Comparison of ENCODE assay signal across 13 mouse cellular contexts in genomic region chr16:9753045-9753444, GRCm38 (mm10).
A peak's percentile ranks its signal among the peaks of the same experiment; 100 is the strongest.
DNase-seq lines count a peak whose midpoint lies in the region; TF ChIP-seq lines count a peak whose summit lies in the region.
"Had no signal": no experiment of that assay in that cellular context is flagged by ENCODE, and none has a peak within 500 bp of the region (broad histone marks: within the 10 kb centered on the region; RNA-seq: fewer than 3 reads in every experiment).

No protein-coding gene starts in this region.

- no peak for TF ChIP-seq POLR2A in lung, adult 2 months (IDR thresholded peaks at IDR 0.05; ENCODE audit: borderline replicate concordance, extremely low read depth, low read depth, low read length)

- 81% methylated on average over 9 of the region's 9 CpGs for WGBS in lung, adult 2 months

- peak; percentile 35 for DNase-seq in adrenal gland, postnatal 10 days
- no peak for DNase-seq in adrenal gland, adult 8-10 months
- peak; percentile 9 for DNase-seq in ovary, postnatal 14 days (ENCODE audit: low spot score)
- DNase-seq in ovary, adult 18-20 months (ENCODE audit: low spot score) = no peak
- DNase-seq in layer of hippocampus, adult 8-10 months (ENCODE audit: low spot score in 2 of 2) = peak; percentile 63 to 83
- DNase-seq in right cerebral cortex, postnatal 4 days = peak; percentile 39
- no peak for DNase-seq in thymus, postnatal 25 days
- DNase-seq in lung, adult 2 months = no peak
- DNase-seq: thymus, postnatal 14 days had no signal

- H3K4me3 ChIP-seq in lung, adult 2 months (replicated peaks; ENCODE audit: extremely low read depth, low read depth, low read length) = no peak overlapping the region
- H3K4me3 ChIP-seq: embryonic facial prominence, embryonic 10.5 days; heart, embryonic 12.5 days; lung, embryonic 15.5 days; midbrain, embryonic 15.5 days had no signal

- no peak for TF ChIP-seq CTCF in lung, adult 2 months (IDR thresholded peaks at IDR 0.05; ENCODE audit: insufficient read depth, low read length)

- H3K4me1 ChIP-seq in lung, adult 2 months (ENCODE audit: control insufficient read depth, insufficient read depth, low read length) = no peaks in the 10 kb centered on the region; the same call in 1 of the 2 replicates
- H3K4me1 ChIP-seq: embryonic facial prominence, embryonic 10.5 days; heart, embryonic 12.5 days; lung, embryonic 15.5 days; midbrain, embryonic 15.5 days had no signal

Comparison
In these comparisons a context has a peak if more than half of its experiments do, and no peak if none do; other contexts are left out.
1. DNase-seq: peak in adrenal gland, postnatal 10 days (single experiment), ovary, postnatal 14 days (single experiment), layer of hippocampus, adult 8-10 months (2 of 2) and right cerebral cortex, postnatal 4 days (single experiment); none in adrenal gland, adult 8-10 months (single experiment), ovary, adult 18-20 months (single experiment), thymus, postnatal 25 days (single experiment) and lung, adult 2 months (single experiment).